Mouse (Mus musculus): ENCODE results near the gene Ankrd9. TPM values are rescaled to one million over a fixed set of nuclear protein-coding genes. Genes with fewer than 3 reads are reported as not detected.

The Ankrd9 gene
- total RNA-seq (2014; rRNA removed) (0.94 and 1.4 TPM in 2 replicates), polyA plus RNA-seq (2012; rRNA removed) (10.5 and 12.8 TPM in 2 replicates)

- Histone ChIP-seq H3K4me1 (ENCODE audit: control insufficient read depth, insufficient read depth, low read length) (peaks cover 6% of the 10 kb centered on the region), H3K4me3 (ENCODE audit: insufficient read depth, low read depth, low read length) (peak within 1 kb of the TSS; percentile 96), H3K27me3 (ENCODE audit: control insufficient read depth, insufficient read depth, low read length) (no peaks in the 10 kb centered on the region), H3K9ac (ENCODE audit: low read depth, low read length) (peak within 1 kb of the TSS; percentile 96), H3K36me3 (ENCODE audit: control insufficient read depth, insufficient read depth, low read length) (no peaks in the 10 kb centered on the region), H3K79me2 (ENCODE audit: control insufficient read depth, insufficient read depth, low read length) (no peaks in the 10 kb centered on the region; the same call in 1 of the 2 replicates), H3K27ac (replicated peaks; ENCODE audit: insufficient read depth, low read depth, low read length) (peak within 1 kb of the TSS; percentile 95)
- WGBS, result under 1% methylated on average over 90 of the region's 90 CpGs
- DNase-seq (ENCODE audit: extremely low read depth, low read depth, low spot score), result peak; percentile 78
- peak; percentile 64 for TF ChIP-seq POLR2A (IDR thresholded peaks at IDR 0.05; ENCODE audit: extremely low read depth, insufficient read depth, low read length)
- TF ChIP-seq CTCF (IDR thresholded peaks at IDR 0.05; ENCODE audit: low read depth, low read length), result no peak
Observed at GRCm38 (mm10) chr12:110978607-110979406, at the start of gene Ankrd9. TSS of gene Ankrd9 (minus strand) at chr12:110979040.

GRCm38 (mm10) chr12:111021577-111021976 is 42.7 kb upstream of the Ankrd9 start:
- Histone ChIP-seq H3K9ac (ENCODE audit: low read depth, low read length) (no peak overlapping the region), H3K27ac (replicated peaks; ENCODE audit: insufficient read depth, low read depth, low read length) (no peak overlapping the region), H3K36me3 (ENCODE audit: control insufficient read depth, insufficient read depth, low read length) (no peaks in the 10 kb centered on the region), H3K4me1 (ENCODE audit: control insufficient read depth, insufficient read depth, low read length) (no peaks in the 10 kb centered on the region), H3K79me2 (ENCODE audit: control insufficient read depth, insufficient read depth, low read length) (no peaks in the 10 kb centered on the region), H3K4me3 (ENCODE audit: insufficient read depth, low read depth, low read length) (no peak overlapping the region), H3K27me3 (ENCODE audit: control insufficient read depth, insufficient read depth, low read length) (no peaks in the 10 kb centered on the region)
- TF ChIP-seq CTCF (IDR thresholded peaks at IDR 0.05; ENCODE audit: low read depth, low read length) (no peak), POLR2A (IDR thresholded peaks at IDR 0.05; ENCODE audit: extremely low read depth, insufficient read depth, low read length) (no peak)
- DNase-seq (ENCODE audit: extremely low read depth, low read depth, low spot score), result no peak
- WGBS, result 69% methylated on average over 3 of the region's 3 CpGs

- Histone ChIP-seq H3K4me3 (ENCODE audit: insufficient read depth, low read depth, low read length) (no peak overlapping the region), H3K27me3 (ENCODE audit: control insufficient read depth, insufficient read depth, low read length) (no peaks in the 10 kb centered on the region), H3K36me3 (ENCODE audit: control insufficient read depth, insufficient read depth, low read length) (no peaks in the 10 kb centered on the region), H3K27ac (replicated peaks; ENCODE audit: insufficient read depth, low read depth, low read length) (no peak overlapping the region), H3K79me2 (ENCODE audit: control insufficient read depth, insufficient read depth, low read length) (no peaks in the 10 kb centered on the region), H3K9ac (ENCODE audit: low read depth, low read length) (no peak overlapping the region), H3K4me1 (ENCODE audit: control insufficient read depth, insufficient read depth, low read length) (no peaks in the 10 kb centered on the region)
- 69% methylated on average over 1 of the region's 1 CpGs for WGBS
- no peak for DNase-seq (ENCODE audit: extremely low read depth, low read depth, low spot score)
- no peak for TF ChIP-seq POLR2A (IDR thresholded peaks at IDR 0.05; ENCODE audit: extremely low read depth, insufficient read depth, low read length)
- TF ChIP-seq CTCF (IDR thresholded peaks at IDR 0.05; ENCODE audit: low read depth, low read length), result no peak
Observed at GRCm38 (mm10) chr12:111021138-111021537, 42.3 kb upstream of the Ankrd9 start.

- H3K4me1 ChIP-seq (ENCODE audit: control insufficient read depth, insufficient read depth, low read length), result no peaks in the 10 kb centered on the region
- H3K27ac ChIP-seq (replicated peaks; ENCODE audit: insufficient read depth, low read depth, low read length), result no peak overlapping the region
- TF ChIP-seq POLR2A (IDR thresholded peaks at IDR 0.05; ENCODE audit: extremely low read depth, insufficient read depth, low read length) (no peak), CTCF (IDR thresholded peaks at IDR 0.05; ENCODE audit: low read depth, low read length) (no peak)
- no peak overlapping the region for H3K9ac ChIP-seq (ENCODE audit: low read depth, low read length)
- H3K27me3 ChIP-seq (ENCODE audit: control insufficient read depth, insufficient read depth, low read length), result no peaks in the 10 kb centered on the region
- 93% methylated on average over 2 of the region's 2 CpGs for WGBS
- no peaks in the 10 kb centered on the region for H3K36me3 ChIP-seq (ENCODE audit: control insufficient read depth, insufficient read depth, low read length)
- no peak for DNase-seq (ENCODE audit: extremely low read depth, low read depth, low spot score)
- H3K79me2 ChIP-seq (ENCODE audit: control insufficient read depth, insufficient read depth, low read length), result no peaks in the 10 kb centered on the region
- no peak overlapping the region for H3K4me3 ChIP-seq (ENCODE audit: insufficient read depth, low read depth, low read length)
Observed at GRCm38 (mm10) chr12:111019086-111019485, 40.2 kb upstream of the Ankrd9 start.

GRCm38 (mm10) chr12:111018068-111018467 is 39.2 kb upstream of the Ankrd9 start:
- H3K4me1 ChIP-seq (ENCODE audit: control insufficient read depth, insufficient read depth, low read length), result no peaks in the 10 kb centered on the region
- WGBS, result 93% methylated on average over 11 of the region's 11 CpGs
- no peak for TF ChIP-seq POLR2A (IDR thresholded peaks at IDR 0.05; ENCODE audit: extremely low read depth, insufficient read depth, low read length)
- no peak for TF ChIP-seq CTCF (IDR thresholded peaks at IDR 0.05; ENCODE audit: low read depth, low read length)
- H3K27ac ChIP-seq (replicated peaks; ENCODE audit: insufficient read depth, low read depth, low read length), result no peak overlapping the region
- H3K79me2 ChIP-seq (ENCODE audit: control insufficient read depth, insufficient read depth, low read length), result no peaks in the 10 kb centered on the region
- no peak overlapping the region for H3K9ac ChIP-seq (ENCODE audit: low read depth, low read length)
- H3K4me3 ChIP-seq (ENCODE audit: insufficient read depth, low read depth, low read length), result no peak overlapping the region
- no peaks in the 10 kb centered on the region for H3K36me3 ChIP-seq (ENCODE audit: control insufficient read depth, insufficient read depth, low read length)
- DNase-seq (ENCODE audit: extremely low read depth, low read depth, low spot score), result no peak
- H3K27me3 ChIP-seq (ENCODE audit: control insufficient read depth, insufficient read depth, low read length), result no peaks in the 10 kb centered on the region

- Histone ChIP-seq H3K4me1 (ENCODE audit: control insufficient read depth, insufficient read depth, low read length) (no peaks in the 10 kb centered on the region), H3K27me3 (ENCODE audit: control insufficient read depth, insufficient read depth, low read length) (no peaks in the 10 kb centered on the region), H3K9ac (ENCODE audit: low read depth, low read length) (no peak overlapping the region), H3K79me2 (ENCODE audit: control insufficient read depth, insufficient read depth, low read length) (no peaks in the 10 kb centered on the region), H3K4me3 (ENCODE audit: insufficient read depth, low read depth, low read length) (no peak overlapping the region), H3K27ac (replicated peaks; ENCODE audit: insufficient read depth, low read depth, low read length) (no peak overlapping the region), H3K36me3 (ENCODE audit: control insufficient read depth, insufficient read depth, low read length) (no peaks in the 10 kb centered on the region)
- WGBS, result 86% methylated on average over 3 of the region's 3 CpGs
- TF ChIP-seq POLR2A (IDR thresholded peaks at IDR 0.05; ENCODE audit: extremely low read depth, insufficient read depth, low read length), result no peak
- no peak for TF ChIP-seq CTCF (IDR thresholded peaks at IDR 0.05; ENCODE audit: low read depth, low read length)
- DNase-seq (ENCODE audit: extremely low read depth, low read depth, low spot score), result no peak
Observed at GRCm38 (mm10) chr12:111016807-111017206, 38.0 kb upstream of the Ankrd9 start.
